Mouse (Mus musculus): ENCODE data around the gene Ptpn3. TPM values are rescaled to one million over a fixed set of nuclear protein-coding genes. Genes with fewer than 3 reads are reported as not detected.
A peak's percentile ranks its signal among the peaks of the same experiment; 100 is the strongest.

Gene Ptpn3
- polyA plus RNA-seq, 1 experiment from 2014 or later = 9.4 TPM

DNA sequence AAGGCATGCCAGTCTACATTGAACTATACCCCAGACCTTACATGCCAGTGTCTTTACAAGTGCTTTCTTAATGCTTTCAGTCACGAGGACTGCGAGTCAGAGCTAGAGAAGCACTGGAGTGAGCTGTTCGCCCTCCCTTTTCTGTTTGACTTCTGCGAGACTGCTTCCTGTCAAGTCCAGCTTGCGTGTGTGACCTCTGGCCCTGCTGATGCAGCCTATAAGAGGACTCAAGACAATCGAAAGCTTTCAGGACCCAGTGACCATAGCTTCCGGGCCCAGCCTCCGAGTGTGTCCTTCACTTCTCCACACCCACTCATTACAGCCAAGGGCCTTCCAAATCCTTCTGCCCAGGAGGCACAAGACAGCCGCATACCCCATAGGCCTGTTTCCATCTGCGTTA, 126.3 kb downstream of the Ptpn3 start:
- Histone ChIP-seq H3K27ac (no peak overlapping the region), H3K4me1 (replicated peaks) (peaks cover 15% of the 10 kb centered on the region; the same call in 1 of the 2 replicates), H3K4me2 (replicated peaks) (no peak overlapping the region), H3K4me3 (replicated peaks) (no peak overlapping the region), H3K9ac (no peak overlapping the region), H3K27me3 (replicated peaks) (no peaks in the 10 kb centered on the region), H3K9me3 (no peaks in the 10 kb centered on the region), H3K36me3 (no peaks in the 10 kb centered on the region)
- no peak for ATAC-seq
- WGBS = 46% methylated on average over 10 of the region's 10 CpGs

DNA sequence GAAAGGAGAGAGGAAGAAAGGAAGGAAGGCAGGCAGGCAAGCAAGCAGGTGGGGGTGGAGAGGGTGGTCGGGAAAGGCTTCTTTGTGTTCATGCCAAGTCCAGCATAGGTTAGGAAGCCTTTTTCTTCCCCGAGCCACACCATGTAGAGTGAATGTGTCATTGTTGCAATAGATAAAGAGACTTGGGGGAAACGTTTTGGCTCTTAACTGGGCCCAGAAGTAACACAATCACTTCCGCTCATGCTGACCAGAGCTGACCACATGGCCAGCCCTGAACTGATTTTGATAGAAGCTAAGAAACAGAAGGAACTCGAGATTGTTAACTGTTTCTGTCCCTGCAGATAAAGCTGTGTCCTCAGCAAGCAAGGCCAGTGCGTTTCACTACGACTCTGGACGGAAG, 128.8 kb downstream of the Ptpn3 start:
- WGBS = 65% methylated on average over 8 of the region's 8 CpGs
- ATAC-seq = no peak

DNA sequence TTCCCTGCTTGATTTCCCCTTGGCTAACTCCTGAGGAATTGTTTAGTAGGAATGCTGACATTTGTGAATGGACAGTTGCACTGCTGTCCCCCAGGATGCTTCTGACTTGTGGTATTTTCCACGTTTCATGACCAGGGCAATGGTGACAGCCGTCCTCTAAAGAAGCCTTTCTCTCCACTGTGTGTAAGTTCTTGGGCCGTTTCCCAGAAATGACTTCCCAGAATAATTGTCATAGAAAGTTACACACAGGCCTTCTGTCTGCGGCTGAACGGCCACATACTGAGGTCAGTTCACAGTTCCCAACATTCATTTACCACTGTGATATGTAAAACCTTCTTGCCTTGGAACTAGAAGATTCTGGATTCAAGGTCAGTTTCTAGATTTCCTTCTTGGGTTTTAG, 129.8 kb downstream of the Ptpn3 start:
- Histone ChIP-seq H3K4me2 (replicated peaks) (no peak overlapping the region), H3K4me1 (replicated peaks) (peaks cover 17% of the 10 kb centered on the region; the same call in 1 of the 2 replicates), H3K9ac (no peak overlapping the region), H3K36me3 (no peaks in the 10 kb centered on the region), H3K9me3 (no peaks in the 10 kb centered on the region), H3K4me3 (replicated peaks) (no peak overlapping the region), H3K27me3 (replicated peaks) (no peaks in the 10 kb centered on the region), H3K27ac (no peak overlapping the region)
- WGBS = 65% methylated on average over 5 of the region's 5 CpGs
- ATAC-seq = no peak

More for the DNA sequence above, 128.8 kb downstream of the Ptpn3 start:
- no peak overlapping the region for H3K9ac ChIP-seq
- no peak overlapping the region for H3K4me3 ChIP-seq (replicated peaks)
- peaks cover 15% of the 10 kb centered on the region; the same call in 1 of the 2 replicates for H3K4me1 ChIP-seq (replicated peaks)
- no peaks in the 10 kb centered on the region for H3K9me3 ChIP-seq
- no peaks in the 10 kb centered on the region for H3K36me3 ChIP-seq
- H3K27me3 ChIP-seq (replicated peaks) = no peaks in the 10 kb centered on the region
- H3K4me2 ChIP-seq (replicated peaks) = no peak overlapping the region
- H3K27ac ChIP-seq = no peak overlapping the region

DNA sequence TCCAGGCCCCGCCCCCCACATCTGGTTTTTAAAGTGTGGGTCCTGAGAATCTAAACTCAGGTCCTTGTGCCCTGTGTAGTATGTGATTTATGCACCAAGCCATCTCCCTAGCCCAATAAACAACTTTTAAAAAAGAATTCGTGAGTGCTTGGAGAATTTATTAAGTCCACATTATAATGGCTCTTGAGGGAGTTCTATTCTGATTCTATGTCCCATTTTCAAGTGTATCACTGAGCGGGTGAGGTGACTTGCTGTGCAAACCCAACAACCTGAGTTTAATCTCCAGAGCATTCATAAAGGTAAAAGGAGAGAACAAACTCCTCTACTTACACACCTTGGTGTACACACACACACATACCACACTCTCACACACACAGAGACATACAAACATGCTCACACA, 133.0 kb downstream of the Ptpn3 start:
- Histone ChIP-seq H3K4me2 (replicated peaks) (no peak overlapping the region), H3K27ac (no peak overlapping the region), H3K36me3 (no peaks in the 10 kb centered on the region), H3K9me3 (no peaks in the 10 kb centered on the region), H3K9ac (no peak overlapping the region), H3K27me3 (replicated peaks) (no peaks in the 10 kb centered on the region), H3K4me1 (replicated peaks) (peaks cover 21% of the 10 kb centered on the region; the same call in 1 of the 2 replicates), H3K4me3 (replicated peaks) (no peak overlapping the region)
- WGBS = 83% methylated on average over 3 of the region's 3 CpGs
- ATAC-seq = no peak

DNA sequence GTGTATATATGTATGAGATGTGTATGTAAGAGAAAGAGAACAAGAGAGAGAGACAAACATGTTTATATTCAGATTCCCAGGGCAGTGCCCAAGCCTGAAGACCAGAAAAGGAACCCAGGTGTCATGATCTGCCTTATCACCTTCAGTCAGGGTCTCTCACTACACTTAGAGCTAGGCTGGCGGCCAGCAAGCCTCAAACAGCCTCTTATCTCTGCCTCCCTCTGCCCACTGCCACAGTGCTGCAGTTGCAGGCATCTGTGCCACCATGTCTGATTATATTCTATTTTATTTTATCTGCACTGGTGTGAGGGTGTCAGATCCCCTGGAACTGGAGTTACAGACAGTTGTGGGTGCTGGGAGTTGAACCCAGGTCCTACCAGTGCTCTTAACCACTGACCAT, 133.4 kb downstream of the Ptpn3 start:
- Histone ChIP-seq H3K4me3 (replicated peaks) (no peak overlapping the region), H3K27me3 (replicated peaks) (no peaks in the 10 kb centered on the region), H3K27ac (no peak overlapping the region), H3K4me2 (replicated peaks) (no peak overlapping the region), H3K4me1 (replicated peaks) (peaks cover 21% of the 10 kb centered on the region; the same call in 1 of the 2 replicates), H3K9ac (no peak overlapping the region), H3K36me3 (no peaks in the 10 kb centered on the region), H3K9me3 (no peaks in the 10 kb centered on the region)
- WGBS = 73% methylated on average over 1 of the region's 1 CpGs
- ATAC-seq = no peak

DNA sequence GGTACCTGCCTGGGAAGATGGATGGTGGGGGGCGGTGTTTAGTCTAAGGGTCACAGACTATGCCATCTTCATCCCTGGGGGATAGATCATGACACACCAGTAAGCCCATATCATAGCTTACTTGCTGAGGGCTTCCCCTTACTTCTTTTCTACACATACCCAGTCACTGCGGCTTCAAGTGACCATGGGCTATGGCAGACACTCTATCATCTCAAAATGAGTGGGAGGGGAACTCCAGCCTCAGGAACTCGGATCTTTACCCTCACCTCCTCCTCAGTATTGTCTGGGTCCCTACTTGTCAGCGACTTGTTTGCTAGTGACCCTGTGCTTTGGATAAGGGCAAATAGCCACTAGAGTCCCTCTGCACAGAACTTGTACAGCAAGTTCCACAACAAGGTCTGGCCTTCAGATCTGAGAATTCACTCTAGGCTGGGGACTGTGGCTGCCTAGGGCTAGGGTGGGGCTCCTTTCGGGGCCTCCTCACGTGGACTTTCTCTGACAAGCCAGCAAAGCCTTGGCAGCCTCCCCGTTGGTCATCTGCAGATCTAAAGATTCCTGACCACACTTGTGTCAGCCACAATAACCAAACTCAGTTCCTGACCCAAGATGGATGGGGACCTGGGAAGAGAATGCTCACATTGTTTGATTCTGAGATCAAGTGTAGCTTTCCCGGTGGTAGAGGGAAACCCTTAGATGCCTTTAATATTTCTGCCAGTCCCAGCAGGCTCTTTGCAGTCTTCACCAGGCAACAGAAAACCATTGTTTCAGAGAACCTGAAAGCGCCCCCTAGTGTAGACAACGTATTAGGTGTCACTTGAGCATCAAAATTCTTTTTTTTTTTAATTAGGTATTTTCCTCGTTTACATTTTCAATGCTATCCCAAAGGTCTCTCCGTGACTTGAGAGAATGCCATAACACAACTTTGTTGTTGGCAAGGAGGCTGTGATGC, 134.4 kb downstream of the Ptpn3 start:
- Histone ChIP-seq H3K9ac (no peak overlapping the region), H3K4me3 (replicated peaks) (no peak overlapping the region), H3K9me3 (no peaks in the 10 kb centered on the region), H3K27ac (peak overlapping the region; percentile 48), H3K36me3 (no peaks in the 10 kb centered on the region), H3K27me3 (replicated peaks) (no peaks in the 10 kb centered on the region), H3K4me1 (replicated peaks) (peaks cover 18% of the 10 kb centered on the region; the same call in 1 of the 2 replicates), H3K4me2 (replicated peaks) (no peak overlapping the region)
- 47% methylated on average over 12 of the region's 12 CpGs for WGBS
- ATAC-seq = peak; percentile 81

DNA sequence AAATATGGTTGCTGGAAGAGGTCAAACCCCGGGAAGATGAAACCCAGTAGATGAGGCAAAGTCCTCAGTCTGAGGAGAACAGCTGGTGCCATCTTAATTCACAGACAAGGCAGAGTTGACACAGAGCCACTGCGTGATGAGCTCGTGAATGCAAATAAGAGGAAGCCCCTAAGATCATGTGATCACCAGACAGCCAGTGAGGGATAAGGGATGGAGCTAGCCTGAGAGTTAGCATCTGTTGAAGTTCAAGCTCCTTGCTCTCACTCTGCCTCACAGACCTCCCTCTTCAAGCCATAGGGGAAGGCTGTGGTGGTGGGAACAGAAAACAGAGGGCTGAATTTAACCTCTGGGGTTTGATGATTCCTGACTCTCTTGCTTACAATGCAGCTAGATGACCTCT, 136.0 kb downstream of the Ptpn3 start:
- Histone ChIP-seq H3K27me3 (replicated peaks) (no peaks in the 10 kb centered on the region), H3K4me3 (replicated peaks) (no peak overlapping the region), H3K27ac (no peak overlapping the region), H3K9ac (no peak overlapping the region), H3K4me2 (replicated peaks) (no peak overlapping the region), H3K9me3 (no peaks in the 10 kb centered on the region), H3K36me3 (no peaks in the 10 kb centered on the region), H3K4me1 (replicated peaks) (peaks cover 8% of the 10 kb centered on the region; the same call in 1 of the 2 replicates)
- WGBS = 50% methylated on average over 3 of the region's 3 CpGs
- ATAC-seq = no peak

DNA sequence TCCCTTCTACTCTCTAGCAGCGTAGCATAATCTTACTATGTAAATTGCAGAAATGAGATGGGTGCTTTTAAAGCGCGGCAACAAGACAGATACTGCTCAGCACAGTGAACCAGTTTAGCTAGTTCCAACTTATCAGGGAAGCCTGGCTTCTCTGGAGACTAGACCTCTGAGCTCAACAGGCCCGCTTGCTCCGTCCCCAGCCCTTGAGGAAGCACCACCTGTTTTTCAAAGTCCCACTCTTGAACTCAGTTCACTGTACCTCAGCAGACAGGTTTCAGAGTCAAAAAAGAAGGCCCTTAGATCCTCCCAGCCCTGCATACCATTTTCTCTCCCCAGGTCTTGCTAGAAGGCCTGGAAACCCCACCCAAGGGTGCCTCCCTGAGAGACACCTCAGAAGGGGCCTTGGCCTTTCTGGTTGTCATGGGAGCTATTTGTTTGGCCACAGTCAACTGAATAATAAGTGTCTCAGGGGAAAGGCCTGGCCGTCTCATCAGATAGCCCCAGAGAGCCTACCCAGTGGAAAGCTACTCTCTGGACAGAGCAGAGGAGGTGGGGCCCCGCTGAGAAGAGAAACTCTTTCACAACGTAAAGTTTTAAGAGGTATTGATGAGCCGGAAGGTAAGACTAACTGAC, 136.9 kb downstream of the Ptpn3 start:
- no peak overlapping the region for H3K4me3 ChIP-seq (replicated peaks)
- H3K36me3 ChIP-seq = no peaks in the 10 kb centered on the region
- peak overlapping the region; percentile 59 for H3K27ac ChIP-seq
- H3K4me2 ChIP-seq (replicated peaks) = no peak overlapping the region
- H3K9me3 ChIP-seq = no peaks in the 10 kb centered on the region
- no peaks in the 10 kb centered on the region for H3K27me3 ChIP-seq (replicated peaks)
- no peak overlapping the region for H3K9ac ChIP-seq
- WGBS = 68% methylated on average over 9 of the region's 9 CpGs
- ATAC-seq = peak; percentile 70
- peaks cover 11% of the 10 kb centered on the region for H3K4me1 ChIP-seq (replicated peaks)

DNA sequence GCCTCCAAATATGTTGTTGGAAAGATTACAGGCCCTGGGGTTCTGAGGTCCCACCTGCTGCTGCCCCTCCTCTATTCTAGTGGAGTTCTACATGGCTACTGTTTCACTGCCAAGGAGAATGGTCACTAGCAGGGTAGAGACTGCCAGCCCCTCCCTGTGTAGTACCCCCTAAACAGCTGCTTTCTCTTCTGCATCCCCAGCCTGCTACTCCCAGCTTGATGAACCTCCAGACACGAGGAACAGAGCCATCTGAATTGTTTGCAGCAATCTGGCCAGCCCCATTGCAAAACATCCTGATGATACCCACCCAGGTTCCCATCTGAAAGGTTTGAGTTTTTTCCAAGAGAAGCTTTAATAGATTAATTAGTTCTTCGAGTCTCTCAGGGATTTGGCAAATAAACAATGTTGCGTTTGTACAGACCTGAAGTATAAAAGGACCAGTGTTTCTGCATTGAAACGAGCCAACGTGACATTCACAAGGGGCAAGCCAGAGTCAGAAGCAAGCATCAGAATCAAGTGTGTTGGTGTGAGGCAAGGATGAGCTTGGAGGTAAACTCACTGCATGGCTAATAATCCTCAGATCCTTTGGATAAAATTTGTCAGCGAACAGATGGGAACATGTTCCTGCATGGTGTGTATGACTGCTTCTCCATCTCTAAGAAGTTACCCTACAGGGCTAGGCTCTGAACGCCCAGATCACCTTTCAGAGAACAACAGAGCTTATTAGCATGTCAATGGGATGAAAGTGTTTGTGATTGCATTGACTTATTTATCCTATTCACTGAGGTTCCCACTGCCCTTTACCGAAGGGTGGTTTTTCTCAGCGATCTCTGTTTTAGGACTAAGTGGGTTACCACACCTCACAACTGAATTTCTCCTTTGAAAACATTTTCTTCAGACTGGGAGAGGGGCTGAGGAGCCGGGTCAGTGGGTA, 138.6 kb downstream of the Ptpn3 start:
- no peaks in the 10 kb centered on the region for H3K27me3 ChIP-seq (replicated peaks)
- no peak overlapping the region for H3K4me3 ChIP-seq (replicated peaks)
- H3K9ac ChIP-seq = no peak overlapping the region
- no peaks in the 10 kb centered on the region for H3K9me3 ChIP-seq
- no peak overlapping the region for H3K27ac ChIP-seq
- no peak overlapping the region for H3K4me2 ChIP-seq (replicated peaks)
- no peak for ATAC-seq
- 50% methylated on average over 10 of the region's 10 CpGs for WGBS
- H3K4me1 ChIP-seq (replicated peaks) = peaks cover 11% of the 10 kb centered on the region
- no peaks in the 10 kb centered on the region for H3K36me3 ChIP-seq

DNA sequence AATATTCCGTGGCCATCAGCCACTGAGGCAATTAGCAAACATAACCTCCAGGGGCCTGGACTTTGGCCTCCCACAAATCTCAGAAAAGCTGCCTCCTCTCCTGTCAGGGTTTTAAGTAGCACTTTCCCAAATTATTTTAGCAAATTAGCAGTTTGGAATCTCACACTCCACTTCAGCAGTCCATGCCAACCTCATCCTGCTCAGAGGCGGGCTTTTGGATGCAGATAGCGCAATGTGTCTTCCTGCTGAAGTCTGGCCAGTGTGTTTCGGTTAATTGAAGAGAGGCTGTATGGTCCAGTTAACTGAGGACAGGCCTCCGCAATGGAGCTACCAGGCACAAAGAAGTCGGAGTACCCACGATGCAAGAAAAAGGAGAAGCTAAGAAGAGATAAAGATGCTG, 141.1 kb downstream of the Ptpn3 start:
- Histone ChIP-seq H3K27me3 (replicated peaks) (no peaks in the 10 kb centered on the region), H3K4me1 (replicated peaks) (peaks cover 12% of the 10 kb centered on the region), H3K4me3 (replicated peaks) (no peak overlapping the region), H3K4me2 (replicated peaks) (no peak overlapping the region), H3K27ac (no peak overlapping the region), H3K36me3 (no peaks in the 10 kb centered on the region), H3K9me3 (no peaks in the 10 kb centered on the region), H3K9ac (no peak overlapping the region)
- no peak for ATAC-seq
- 76% methylated on average over 7 of the region's 7 CpGs for WGBS

DNA sequence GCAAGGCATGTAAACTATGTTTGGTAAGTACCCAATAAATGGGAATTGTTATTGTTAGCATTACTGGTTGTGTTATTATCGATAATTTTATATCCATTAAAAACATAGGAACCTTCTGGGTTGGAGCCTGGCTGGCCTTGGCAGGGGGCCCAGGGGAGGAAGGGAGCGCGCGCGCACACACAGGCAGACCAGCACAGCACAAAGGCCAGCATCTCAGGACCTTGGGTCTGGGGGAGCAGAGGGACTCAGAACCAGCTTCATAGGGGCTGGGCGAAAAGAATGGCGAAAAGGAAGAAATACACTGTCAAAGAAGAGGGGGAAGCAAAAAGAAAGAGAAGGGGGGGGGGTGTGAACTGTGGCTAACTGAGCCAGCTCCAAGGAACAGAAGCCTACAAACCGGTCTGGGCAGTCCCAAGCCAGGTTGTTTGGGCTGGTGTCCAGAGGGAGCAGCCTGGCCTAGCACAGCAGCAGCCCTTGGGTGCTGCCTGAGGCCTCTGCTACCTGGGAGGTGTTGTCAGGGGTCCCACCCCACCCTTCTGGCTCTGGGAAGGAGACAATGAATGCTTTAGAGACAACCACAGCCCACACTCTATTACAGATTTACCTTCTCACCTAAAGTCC, 145.0 kb downstream of the Ptpn3 start:
- H3K4me3 ChIP-seq (replicated peaks) = no peak overlapping the region
- whole genome bisulfite sequencing = 66% methylated on average over 8 of the region's 8 CpGs
- 0 out of 2 replicates have a peak, but pooled peaks have one; percentile 32 for ATAC-seq
- H3K27me3 ChIP-seq (replicated peaks) = no peaks in the 10 kb centered on the region
- no peaks in the 10 kb centered on the region for H3K9me3 ChIP-seq
- H3K4me1 ChIP-seq (replicated peaks) = peaks cover 29% of the 10 kb centered on the region
- no peaks in the 10 kb centered on the region for H3K36me3 ChIP-seq
- no peak overlapping the region for H3K4me2 ChIP-seq (replicated peaks)
- H3K9ac ChIP-seq = no peak overlapping the region
- 0 out of 2 replicates have a peak overlapping the region, but pooled peaks have one; percentile 4 for H3K27ac ChIP-seq

Measured in intestine, embryonic 15.5 days (tissue).